Mouse (Mus musculus) brain, embryonic 14.5 days (tissue): ENCODE measurements around the gene Tfcp2.

ENCODE experiments used
- CTCF ChIP-seq: fragments of 200-500 bp; IDR thresholded peaks from 2 replicates; pipeline ENCODE4 v1.5.1; 2012; ENCODE audit warnings: inconsistent platforms, mild to moderate bottlenecking, moderate library complexity, borderline replicate concordance; ENCODE audit not compliant: insufficient read depth, insufficient read length; ENCODE audit errors: extremely low read depth
- POLR2A ChIP-seq: fragments of 200-500 bp; IDR thresholded peaks from 2 replicates; pipeline ENCODE4 v1.6.1; 2012; ENCODE audit warnings: mild to moderate bottlenecking, inconsistent platforms, borderline replicate concordance; ENCODE audit not compliant: poor library complexity, insufficient read depth, insufficient read length, severe bottlenecking; ENCODE audit errors: extremely low read depth

DNA sequence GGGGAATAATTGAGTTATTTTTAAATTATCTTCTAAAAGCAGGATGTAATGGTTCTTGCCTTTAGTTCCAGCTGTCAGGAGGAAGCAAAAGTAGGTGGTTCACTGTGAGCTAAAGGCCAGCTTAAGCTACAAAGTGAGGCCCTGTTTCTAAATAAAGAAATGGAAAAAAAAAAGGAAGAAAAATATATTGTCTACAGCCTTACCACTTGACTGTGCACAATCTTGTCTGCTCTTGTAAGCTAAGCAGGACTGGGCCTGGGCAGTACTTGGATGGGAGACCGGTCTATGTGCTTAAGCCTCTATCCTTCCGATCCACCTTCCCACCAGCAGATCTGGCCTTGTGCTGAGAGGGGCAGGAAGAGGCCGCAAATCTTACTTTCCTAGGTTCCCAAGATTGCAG lies 102.3 kb downstream of the Tfcp2 start:
- TF ChIP-seq CTCF (no peak), POLR2A (no peak)
